Comparison of ENCODE assay signal across 8 mouse cellular contexts in genomic region chr2:26351358-26352290, GRCm38 (mm10). TPM values are rescaled to one million over a fixed set of nuclear protein-coding genes. Genes with fewer than 3 reads are reported as not detected.
DNase-seq lines count a peak whose midpoint lies in the region; ATAC-seq and TF ChIP-seq lines count a peak whose summit lies in the region.

Gene Dnlz (minus strand): TSS chr2:26352110.

- peak; percentile 96 for DNase-seq in forebrain, embryonic 14.5 days (ENCODE audit: low spot score)
- peak; percentile 94 to 95 for DNase-seq in heart, postnatal 14 days
- peak; percentile 95 for DNase-seq in layer of hippocampus, adult 11-12 months (ENCODE audit: low spot score)
- peak; percentile 93 to 95 for DNase-seq in lung, adult 18-20 months
- peak; percentile 90 for DNase-seq in testis, postnatal 14 days (ENCODE audit: low spot score)

- peak within 1 kb of the TSS; percentile 79 for H3K9ac ChIP-seq in ES-Bruce4 (ENCODE audit: low read depth, poor library complexity, severe bottlenecking)
- peak within 1 kb of the TSS; percentile 94 for H3K9ac ChIP-seq in forebrain, embryonic 14.5 days (ENCODE audit: low read length)
- H3K9ac ChIP-seq in neural tube, embryonic 15.5 days (replicated peaks), result peak within 1 kb of the TSS; percentile 90

- no peaks in the 10 kb centered on the region for H3K27me3 ChIP-seq in ES-Bruce4 (ENCODE audit: control insufficient read depth, insufficient read depth, low read length, poor library complexity, severe bottlenecking)
- no peaks in the 10 kb centered on the region for H3K27me3 ChIP-seq in forebrain, embryonic 14.5 days (replicated peaks; ENCODE audit: control insufficient read depth, insufficient read depth, low read length)
- no peaks in the 10 kb centered on the region for H3K27me3 ChIP-seq in neural tube, embryonic 15.5 days (replicated peaks)

- TF ChIP-seq POLR2A in ES-Bruce4 (IDR thresholded peaks at IDR 0.05; ENCODE audit: insufficient read depth, low read length), result no peak

- H3K27ac ChIP-seq in ES-Bruce4 (ENCODE audit: insufficient read depth, low read length), result no peak within 1 kb of the TSS
- peak within 1 kb of the TSS; percentile 79 for H3K27ac ChIP-seq in forebrain, embryonic 14.5 days (ENCODE audit: low read depth, low read length)
- H3K27ac ChIP-seq in neural tube, embryonic 15.5 days (replicated peaks), result peak within 1 kb of the TSS; percentile 93

- WGBS in forebrain, embryonic 14.5 days, result 2% methylated on average over 62 of the region's 62 CpGs
- WGBS in neural tube, embryonic 15.5 days, result 2% methylated on average over 62 of the region's 62 CpGs

- TF ChIP-seq CTCF in ES-Bruce4 (IDR thresholded peaks at IDR 0.05; ENCODE audit: low read depth, low read length), result peak; percentile 57

- peak within 1 kb of the TSS; percentile 79 for H3K4me3 ChIP-seq in ES-Bruce4 (ENCODE audit: low read depth, low read length)
- H3K4me3 ChIP-seq in forebrain, embryonic 14.5 days (ENCODE audit: low read depth, low read length), result peak within 1 kb of the TSS; percentile 82
- peak within 1 kb of the TSS; percentile 81 for H3K4me3 ChIP-seq in neural tube, embryonic 15.5 days (replicated peaks)

- intact Hi-C loops in heart, postnatal 14 days (cut with DNase I), result loop anchor here (1.0 to 5.0 kb wide), 5 partner anchors 26 to 56 kb away; partner anchors contain the start of genes Entr1, Gpsm1, Inpp5e and Pmpca

- ATAC-seq in cerebellum, adult (ENCODE audit: insufficient number of reproducible peaks, low FRiP score, low TSS enrichment), result peak; percentile 41; the same call in 1 of the 2 replicates
- ATAC-seq in forebrain, embryonic 14.5 days, result peak; percentile 88
- peak; percentile 87 for ATAC-seq in neural tube, embryonic 15.5 days (ENCODE audit: low FRiP score)

- peak within 1 kb of the TSS; percentile 95 for H3K4me2 ChIP-seq in forebrain, embryonic 14.5 days (ENCODE audit: low read length)
- peak within 1 kb of the TSS; percentile 84 for H3K4me2 ChIP-seq in neural tube, embryonic 15.5 days

- H3K36me3 ChIP-seq in ES-Bruce4 (ENCODE audit: control insufficient read depth, insufficient read depth, low read length, poor library complexity, severe bottlenecking), result no peaks in the 10 kb centered on the region
- peaks cover 39% of the 10 kb centered on the region for H3K36me3 ChIP-seq in forebrain, embryonic 14.5 days (ENCODE audit: control insufficient read depth, insufficient read depth, low read length)
- H3K36me3 ChIP-seq in neural tube, embryonic 15.5 days, result peaks cover 37% of the 10 kb centered on the region

- no peaks in the 10 kb centered on the region for H3K9me3 ChIP-seq in ES-Bruce4 (replicated peaks; ENCODE audit: control insufficient read depth, insufficient read depth, low read length, poor library complexity, severe bottlenecking)
- no peaks in the 10 kb centered on the region for H3K9me3 ChIP-seq in forebrain, embryonic 14.5 days (replicated peaks; ENCODE audit: control insufficient read depth, low read length)
- H3K9me3 ChIP-seq in neural tube, embryonic 15.5 days (replicated peaks), result no peaks in the 10 kb centered on the region

- no peak for TF ChIP-seq EP300 in ES-Bruce4 (IDR thresholded peaks at IDR 0.05; ENCODE audit: insufficient read depth, low read depth, low read length)

- H3K4me1 ChIP-seq in ES-Bruce4 (ENCODE audit: control insufficient read depth, insufficient read depth, low read length), result peaks cover 1% of the 10 kb centered on the region
- peaks cover 15% of the 10 kb centered on the region for H3K4me1 ChIP-seq in forebrain, embryonic 14.5 days (ENCODE audit: control insufficient read depth, insufficient read depth, low read length)
- H3K4me1 ChIP-seq in neural tube, embryonic 15.5 days, result peaks cover 34% of the 10 kb centered on the region

RNA-seq across cellular contexts. Expression of gene Dnlz, which starts in this region (rescaled TPM):
- 9.8 and 10.4 TPM in 2 replicates for polyA plus RNA-seq in ES-Bruce4 (2011; ENCODE audit: insufficient read depth, insufficient read length, low read depth, missing spikeins)
- polyA plus RNA-seq in forebrain, embryonic 14.5 days (2014; fragmentation: Nextera tagmentation; extraction: Ambion mirVana), result 28.8 and 33.1 TPM in 2 replicates
- 10 to 100 TPM; 15.5 to 16.3 TPM for total RNA-seq in heart, postnatal 14 days (2021)
- polyA plus RNA-seq in neural tube, embryonic 15.5 days (2015; fragmentation: Nextera tagmentation; extraction: Ambion mirVana), result 29.8 and 33.4 TPM in 2 replicates
